Mouse (Mus musculus) heart, postnatal 10 days (tissue): ENCODE results near the gene Gstt3. TPM values are rescaled to one million over a fixed set of nuclear protein-coding genes. Genes with fewer than 3 reads are reported as not detected.

ENCODE experiments used
- total RNA-seq, 2 experiments: library from RNA; stranded (reverse); gene quantifications; 2 replicates each; pipeline ENCODE4 v1.2.3; 2021

Gstt3 gene
- total RNA-seq, 2 experiments from 2014 or later = 1.9 to 3.0 TPM

Other genes with a start within 250 kb of the Gstt3 start
- 1 to 10 TPM; 1.0 to 1.2 TPM for gene Lrrc75b, start 221.1 kb downstream of the Gstt3 start, total RNA-seq
- gene Ggt1, start 219.8 kb downstream of the Gstt3 start, total RNA-seq = not detected
- gene Ggt5, start 192.1 kb downstream of the Gstt3 start, total RNA-seq = 1 to 10 TPM; 6.8 to 8.7 TPM
- gene Susd2, start 137.4 kb downstream of the Gstt3 start, total RNA-seq = 1 to 10 TPM; 2.8 to 3.4 TPM
- gene Cabin1, start 17.1 kb downstream of the Gstt3 start, total RNA-seq = 10 to 100 TPM; 26.0 to 33.6 TPM
- 10 to 100 TPM; 29.6 to 49.2 TPM for gene Ddt, start 8.0 kb downstream of the Gstt3 start, total RNA-seq
- not detected for gene Gm20441, start 460 bp downstream of the Gstt3 start, total RNA-seq
- 1 to 10 TPM; 5.9 to 7.9 TPM for gene Gstt1, start 17.2 kb upstream of the Gstt3 start, total RNA-seq
- not detected for gene Gstt4, start 41.1 kb upstream of the Gstt3 start, total RNA-seq
- 10 to 100 TPM; 10.1 to 12.7 TPM for gene Gstt2, start 56.0 kb upstream of the Gstt3 start, total RNA-seq
- gene Mif, start 78.8 kb upstream of the Gstt3 start, total RNA-seq = 100 to 1,000 TPM; 321 to 324 TPM
- gene Derl3, start 112.0 kb upstream of the Gstt3 start, total RNA-seq = under 1 TPM in 1 of 2 experiments, not detected in 1; 0.48 TPM
- 10 to 100 TPM; 41.3 to 44.8 TPM for gene Smarcb1, start 140.2 kb upstream of the Gstt3 start, total RNA-seq
- 1,000 to 10,000 TPM; 1,157 to 1,242 TPM for gene Chchd10, start 151.7 kb upstream of the Gstt3 start, total RNA-seq
- gene Mmp11, start 155.1 kb upstream of the Gstt3 start, total RNA-seq = 1 to 10 TPM; 8.6 to 9.9 TPM
- gene Gm867, start 159.3 kb upstream of the Gstt3 start, total RNA-seq = not detected
- under 1 TPM in 1 of 2 experiments, not detected in 1; 0.53 TPM for gene Vpreb3, start 161.6 kb upstream of the Gstt3 start, total RNA-seq
- not detected for gene Gm5134, start 173.1 kb upstream of the Gstt3 start, total RNA-seq